Mouse (Mus musculus): ENCODE measurements around the gene Tnf.

DNA sequence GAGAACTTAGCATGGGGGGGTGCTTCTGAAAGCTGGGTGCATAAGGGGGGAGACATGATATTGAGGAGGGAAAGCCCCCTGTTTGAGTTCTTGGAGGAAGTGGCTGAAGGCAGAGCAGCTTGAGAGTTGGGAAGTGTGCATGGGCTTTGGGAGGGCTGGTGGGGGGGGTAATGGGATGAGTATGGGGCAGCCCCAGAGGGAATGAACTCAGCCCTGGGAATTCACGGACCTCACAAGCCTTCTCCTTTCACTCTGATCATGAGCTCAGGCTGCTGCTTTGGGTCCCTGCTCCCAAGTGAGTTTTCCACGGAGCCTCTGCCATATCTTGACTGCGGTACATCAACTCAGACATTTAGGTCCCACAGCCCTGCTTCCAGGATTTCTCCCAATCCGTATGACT is 635 bp upstream of the Tnf start:
- TF ChIP-seq CTCF (IDR thresholded peaks at IDR 0.05; ENCODE audit: insufficient read depth, low read depth, low read length) (no peak), POLR2A (IDR thresholded peaks at IDR 0.05; ENCODE audit: insufficient read depth, low read depth, low read length) (no peak)

All from olfactory bulb, adult 2 months (tissue).